Mouse (Mus musculus): ENCODE results near the gene Abhd2. TPM values are rescaled to one million over a fixed set of nuclear protein-coding genes. Genes with fewer than 3 reads are reported as not detected.

Gene Abhd2
- polyA plus RNA-seq, 1 experiment: 32.5 TPM

DNA sequence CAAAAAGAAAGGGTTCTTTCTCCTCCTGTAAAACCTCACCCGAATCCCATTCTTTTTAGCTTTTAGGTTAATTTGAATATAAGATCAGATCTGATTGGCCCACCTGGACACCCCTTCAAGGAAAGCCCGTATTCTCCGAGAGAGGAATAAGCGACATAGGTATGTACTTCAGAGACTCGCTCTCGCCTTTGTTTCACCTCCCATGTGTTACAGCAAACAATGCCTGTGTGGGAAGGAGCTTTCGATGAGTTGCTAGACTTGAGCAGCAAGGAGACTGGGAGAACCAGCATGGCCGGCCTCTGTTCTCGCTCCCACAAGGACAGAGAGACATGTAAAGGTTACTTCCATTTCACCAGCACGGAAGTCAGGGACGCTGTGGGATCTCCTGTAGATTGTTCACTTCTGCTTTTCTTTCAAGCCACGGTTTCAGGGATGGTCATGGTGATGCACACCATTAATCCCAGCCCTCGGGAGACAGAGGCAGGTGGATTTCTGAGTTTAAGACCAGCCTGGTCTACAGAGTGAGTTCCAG lies 21.5 kb downstream of the Abhd2 start:
- H3K4me1 ChIP-seq (replicated peaks; ENCODE audit: control insufficient read depth, insufficient read depth, low read length): peaks cover 12% of the 10 kb centered on the region
- no peak overlapping the region for H3K4me3 ChIP-seq (ENCODE audit: control insufficient read depth, insufficient read depth, low read length)
- DNase-seq: no peak
- TF ChIP-seq POLR2A (IDR thresholded peaks at IDR 0.05; ENCODE audit: control insufficient read depth, extremely low read depth, insufficient read depth, low read length, poor library complexity) (no peak), CTCF (IDR thresholded peaks at IDR 0.05; ENCODE audit: borderline replicate concordance, control insufficient read depth, extremely low read depth, insufficient read depth, low read length, poor library complexity) (no peak)
- 85% methylated on average over 13 of the region's 13 CpGs for WGBS
- no peaks in the 10 kb centered on the region for H3K27me3 ChIP-seq (ENCODE audit: control insufficient read depth, insufficient read depth, low read length)
- H3K27ac ChIP-seq (ENCODE audit: control insufficient read depth, insufficient read depth, low read length): no peak overlapping the region
- H3K36me3 ChIP-seq (ENCODE audit: control insufficient read depth, insufficient read depth, low read length): peaks cover 17% of the 10 kb centered on the region

- H3K36me3 ChIP-seq (ENCODE audit: control insufficient read depth, insufficient read depth, low read length): peaks cover 17% of the 10 kb centered on the region
Observed at GRCm38 (mm10) chr7:79295196-79295826, 22.3 kb downstream of the Abhd2 start.

DNA sequence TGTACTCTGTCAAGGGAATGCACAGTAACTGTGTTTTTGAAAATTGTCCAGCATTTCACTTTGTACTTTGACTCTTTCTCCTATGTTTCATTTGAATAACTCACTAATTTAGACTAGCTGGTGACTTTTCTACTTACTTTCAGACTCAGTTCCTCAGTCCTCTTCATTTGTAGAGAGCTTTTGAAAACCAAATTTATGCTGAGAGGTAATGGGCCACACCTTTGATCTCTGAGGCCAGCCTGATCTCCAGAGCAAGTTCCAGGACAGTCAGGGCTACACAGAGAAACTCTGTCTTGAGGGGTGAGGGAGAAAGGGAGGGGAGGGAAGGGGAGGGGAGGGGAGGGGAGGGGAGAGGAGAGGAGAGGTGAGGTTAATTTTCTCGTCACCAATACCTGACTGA lies 25.7 kb downstream of the Abhd2 start:
- TF ChIP-seq CTCF (IDR thresholded peaks at IDR 0.05; ENCODE audit: borderline replicate concordance, control insufficient read depth, extremely low read depth, insufficient read depth, low read length, poor library complexity) (no peak), POLR2A (IDR thresholded peaks at IDR 0.05; ENCODE audit: control insufficient read depth, extremely low read depth, insufficient read depth, low read length, poor library complexity) (no peak)
- H3K4me1 ChIP-seq (replicated peaks; ENCODE audit: control insufficient read depth, insufficient read depth, low read length): peaks cover 23% of the 10 kb centered on the region
- no peak overlapping the region for H3K4me3 ChIP-seq (ENCODE audit: control insufficient read depth, insufficient read depth, low read length)
- 69% methylated on average over 1 of the region's 1 CpGs for WGBS
- H3K36me3 ChIP-seq (ENCODE audit: control insufficient read depth, insufficient read depth, low read length): peaks cover 17% of the 10 kb centered on the region
- H3K27ac ChIP-seq (ENCODE audit: control insufficient read depth, insufficient read depth, low read length): no peak overlapping the region
- no peak for DNase-seq
- no peaks in the 10 kb centered on the region for H3K27me3 ChIP-seq (ENCODE audit: control insufficient read depth, insufficient read depth, low read length)

More at GRCm38 (mm10) chr7:79295196-79295826, 22.3 kb downstream of the Abhd2 start:
- no peak overlapping the region for H3K4me3 ChIP-seq (ENCODE audit: control insufficient read depth, insufficient read depth, low read length)
- H3K27me3 ChIP-seq (ENCODE audit: control insufficient read depth, insufficient read depth, low read length): no peaks in the 10 kb centered on the region
- DNase-seq: no peak
- no peak overlapping the region for H3K27ac ChIP-seq (ENCODE audit: control insufficient read depth, insufficient read depth, low read length)
- H3K4me1 ChIP-seq (replicated peaks; ENCODE audit: control insufficient read depth, insufficient read depth, low read length): peaks cover 14% of the 10 kb centered on the region
- WGBS: 93% methylated on average over 13 of the region's 13 CpGs
- TF ChIP-seq CTCF (IDR thresholded peaks at IDR 0.05; ENCODE audit: borderline replicate concordance, control insufficient read depth, extremely low read depth, insufficient read depth, low read length, poor library complexity) (no peak), POLR2A (IDR thresholded peaks at IDR 0.05; ENCODE audit: control insufficient read depth, extremely low read depth, insufficient read depth, low read length, poor library complexity) (no peak)

DNA sequence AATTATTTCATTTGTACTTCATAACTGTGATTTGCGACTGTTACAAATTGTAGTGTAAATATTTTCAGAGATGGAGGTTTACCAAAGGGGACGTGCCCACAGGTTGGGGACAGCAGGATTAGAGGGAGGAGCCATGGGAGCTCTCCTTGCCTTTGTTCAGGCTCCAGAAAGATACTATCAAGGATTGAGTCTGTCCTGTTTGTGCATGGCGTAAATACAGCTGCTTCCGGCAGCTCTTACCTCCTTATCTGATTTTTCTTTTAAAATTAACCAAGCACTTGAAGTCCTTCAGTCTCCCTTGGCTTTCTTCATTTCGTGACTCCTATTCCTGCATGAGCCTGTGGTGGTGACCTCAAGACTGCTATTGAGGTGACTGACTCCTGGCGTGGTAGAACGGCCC lies 26.5 kb downstream of the Abhd2 start:
- no peak for DNase-seq
- H3K36me3 ChIP-seq (ENCODE audit: control insufficient read depth, insufficient read depth, low read length): peaks cover 15% of the 10 kb centered on the region
- no peak overlapping the region for H3K4me3 ChIP-seq (ENCODE audit: control insufficient read depth, insufficient read depth, low read length)
- no peaks in the 10 kb centered on the region for H3K27me3 ChIP-seq (ENCODE audit: control insufficient read depth, insufficient read depth, low read length)
- H3K27ac ChIP-seq (ENCODE audit: control insufficient read depth, insufficient read depth, low read length): no peak overlapping the region
- no peak for TF ChIP-seq POLR2A (IDR thresholded peaks at IDR 0.05; ENCODE audit: control insufficient read depth, extremely low read depth, insufficient read depth, low read length, poor library complexity)
- no peak for TF ChIP-seq CTCF (IDR thresholded peaks at IDR 0.05; ENCODE audit: borderline replicate concordance, control insufficient read depth, extremely low read depth, insufficient read depth, low read length, poor library complexity)
- 62% methylated on average over 7 of the region's 7 CpGs for WGBS
- H3K4me1 ChIP-seq (replicated peaks; ENCODE audit: control insufficient read depth, insufficient read depth, low read length): peaks cover 19% of the 10 kb centered on the region

DNA sequence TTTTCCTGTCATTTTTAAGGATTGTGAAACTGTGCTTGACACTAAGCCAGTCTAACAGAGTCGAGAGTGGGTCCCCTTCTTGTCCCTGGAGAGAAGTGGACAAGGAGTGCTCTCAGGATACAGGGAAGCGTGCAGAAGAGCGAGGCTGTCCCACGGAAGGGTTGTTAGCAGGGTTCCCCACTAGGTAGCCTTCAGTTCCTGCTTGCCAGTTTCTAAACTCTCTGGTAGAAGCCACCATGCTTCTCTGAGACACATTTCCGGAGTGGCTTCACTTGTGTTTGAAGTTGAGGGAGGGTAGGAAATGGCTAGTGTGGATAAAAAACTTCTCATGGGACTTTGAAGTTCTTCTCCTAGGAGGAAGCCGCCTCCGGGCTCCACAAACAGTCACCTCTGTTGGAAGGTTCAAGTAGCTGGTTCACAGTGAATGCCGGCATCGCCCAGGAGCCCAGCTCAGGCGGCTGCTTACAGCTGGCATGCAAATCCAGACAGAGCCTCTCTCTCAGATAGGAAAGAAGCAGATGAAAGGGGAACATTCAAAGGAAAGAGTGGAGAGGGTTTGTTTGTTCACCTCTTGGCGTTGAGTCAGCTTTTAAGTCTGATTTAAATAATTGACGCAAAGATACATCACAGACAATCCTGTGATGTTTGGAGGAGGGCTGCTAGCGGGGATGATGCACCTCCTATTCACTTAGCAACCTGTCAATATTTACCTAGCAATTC lies 27.6 kb downstream of the Abhd2 start:
- H3K4me1 ChIP-seq (replicated peaks; ENCODE audit: control insufficient read depth, insufficient read depth, low read length): peaks cover 19% of the 10 kb centered on the region
- TF ChIP-seq CTCF (IDR thresholded peaks at IDR 0.05; ENCODE audit: borderline replicate concordance, control insufficient read depth, extremely low read depth, insufficient read depth, low read length, poor library complexity): no peak
- no peak for TF ChIP-seq POLR2A (IDR thresholded peaks at IDR 0.05; ENCODE audit: control insufficient read depth, extremely low read depth, insufficient read depth, low read length, poor library complexity)
- H3K27ac ChIP-seq (ENCODE audit: control insufficient read depth, insufficient read depth, low read length): no peak overlapping the region
- 37% methylated on average over 13 of the region's 13 CpGs for WGBS
- no peaks in the 10 kb centered on the region for H3K27me3 ChIP-seq (ENCODE audit: control insufficient read depth, insufficient read depth, low read length)
- H3K4me3 ChIP-seq (ENCODE audit: control insufficient read depth, insufficient read depth, low read length): no peak overlapping the region
- no peak for DNase-seq
- peaks cover 4% of the 10 kb centered on the region for H3K36me3 ChIP-seq (ENCODE audit: control insufficient read depth, insufficient read depth, low read length)

GRCm38 (mm10) chr7:79302145-79302544 lies 29.1 kb downstream of the Abhd2 start:
- WGBS: 96% methylated on average over 6 of the region's 6 CpGs
- Histone ChIP-seq H3K4me3 (ENCODE audit: control insufficient read depth, insufficient read depth, low read length) (no peak overlapping the region), H3K4me1 (replicated peaks; ENCODE audit: control insufficient read depth, insufficient read depth, low read length) (peaks cover 19% of the 10 kb centered on the region), H3K27ac (ENCODE audit: control insufficient read depth, insufficient read depth, low read length) (no peak overlapping the region), H3K27me3 (ENCODE audit: control insufficient read depth, insufficient read depth, low read length) (no peaks in the 10 kb centered on the region), H3K36me3 (ENCODE audit: control insufficient read depth, insufficient read depth, low read length) (peaks cover 2% of the 10 kb centered on the region; the same call in 1 of the 2 replicates)
- no peak for DNase-seq
- TF ChIP-seq POLR2A (IDR thresholded peaks at IDR 0.05; ENCODE audit: control insufficient read depth, extremely low read depth, insufficient read depth, low read length, poor library complexity) (no peak), CTCF (IDR thresholded peaks at IDR 0.05; ENCODE audit: borderline replicate concordance, control insufficient read depth, extremely low read depth, insufficient read depth, low read length, poor library complexity) (no peak)

All from thymus, adult 2 months (tissue).